Mouse (Mus musculus) cerebellum, postnatal 36 days (tissue): ENCODE data around the gene Cgnl1.

Experiments used
- DNase-seq, 2 experiments: peaks; one replicate each; pipeline ENCODE4 v3.0.0; 2021 to 2022; ENCODE audit warnings: mixed read lengths in 2 of 2

Gene Cgnl1

GRCm38 (mm10) chr9:71709199-71709598, 62.2 kb downstream of the Cgnl1 start:
- DNase-seq = no peak

- no peak for DNase-seq
These were observed 63.4 kb downstream of the Cgnl1 start for GRCm38 (mm10) chr9:71707989-71708388.

- DNase-seq = no peak
These were observed 66.9 kb downstream of the Cgnl1 start for GRCm38 (mm10) chr9:71704332-71705014.

GRCm38 (mm10) chr9:71699087-71699486, 72.3 kb downstream of the Cgnl1 start:
- no peak for DNase-seq

GRCm38 (mm10) chr9:71698116-71698515, 73.3 kb downstream of the Cgnl1 start:
- no peak for DNase-seq

- DNase-seq = no peak
These were observed 74.2 kb downstream of the Cgnl1 start for GRCm38 (mm10) chr9:71697189-71697588.

- DNase-seq = peak; percentile 57 to 69
These were observed 74.6 kb downstream of the Cgnl1 start for GRCm38 (mm10) chr9:71696762-71697161.

- no peak for DNase-seq
These were observed 76.3 kb downstream of the Cgnl1 start for GRCm38 (mm10) chr9:71695133-71695532.

GRCm38 (mm10) chr9:71694223-71694622, 77.2 kb downstream of the Cgnl1 start:
- DNase-seq = no peak

GRCm38 (mm10) chr9:71693771-71694170, 77.6 kb downstream of the Cgnl1 start:
- DNase-seq = no peak

- DNase-seq = no peak
These were observed 79.2 kb downstream of the Cgnl1 start for GRCm38 (mm10) chr9:71692165-71692564.

- no peak for DNase-seq
These were observed 81.9 kb downstream of the Cgnl1 start for GRCm38 (mm10) chr9:71689369-71690073.

GRCm38 (mm10) chr9:71686463-71686862, 84.9 kb downstream of the Cgnl1 start:
- no peak for DNase-seq

GRCm38 (mm10) chr9:71684772-71685171, 86.6 kb downstream of the Cgnl1 start:
- DNase-seq = no peak

GRCm38 (mm10) chr9:71680381-71680780, 91.0 kb downstream of the Cgnl1 start:
- DNase-seq = no peak

- peak; percentile 52 to 58 for DNase-seq
These were observed 92.1 kb downstream of the Cgnl1 start for GRCm38 (mm10) chr9:71679103-71679815.

- DNase-seq = no peak
These were observed 94.3 kb downstream of the Cgnl1 start for GRCm38 (mm10) chr9:71676988-71677688.

GRCm38 (mm10) chr9:71675799-71676414, 95.5 kb downstream of the Cgnl1 start:
- no peak for DNase-seq

- no peak for DNase-seq
These were observed 96.2 kb downstream of the Cgnl1 start for GRCm38 (mm10) chr9:71675216-71675615.

GRCm38 (mm10) chr9:71674476-71674875, 96.9 kb downstream of the Cgnl1 start:
- DNase-seq = no peak

- DNase-seq = no peak
These were observed 98.9 kb downstream of the Cgnl1 start for GRCm38 (mm10) chr9:71672495-71672894.

GRCm38 (mm10) chr9:71670677-71671076, 100.7 kb downstream of the Cgnl1 start:
- DNase-seq = no peak

GRCm38 (mm10) chr9:71667616-71668015, 103.8 kb downstream of the Cgnl1 start:
- peak; percentile 8 to 17 for DNase-seq
